Mouse (Mus musculus): Measurements from ENCODE around the gene Sympk. TPM values are rescaled to one million over a fixed set of nuclear protein-coding genes. Genes with fewer than 3 reads are reported as not detected.
"Not testable (repeated sequence)": the region's sequence is repeated elsewhere in the genome, so short reads cannot be mapped to it uniquely, and the experiment has no call there.

Gene Sympk
- polyA plus RNA-seq, 1 experiment = 113 TPM

GRCm38 (mm10) chr7:19055108-19055507 is 30.9 kb downstream of the Sympk start:
- TF ChIP-seq CTCF (IDR thresholded peaks at IDR 0.05; ENCODE audit: extremely low read depth, insufficient read depth, low read length) = no peak
- no peak for TF ChIP-seq POLR2A (IDR thresholded peaks at IDR 0.05; ENCODE audit: extremely low read depth, insufficient read depth, low read length)

GRCm38 (mm10) chr7:19057405-19057804 is 33.2 kb downstream of the Sympk start:
- TF ChIP-seq POLR2A (IDR thresholded peaks at IDR 0.05; ENCODE audit: extremely low read depth, insufficient read depth, low read length) = no peak
- no peak for TF ChIP-seq CTCF (IDR thresholded peaks at IDR 0.05; ENCODE audit: extremely low read depth, insufficient read depth, low read length)
- Histone ChIP-seq H3K4me3 (ENCODE audit: insufficient read depth, low read length) (no peak overlapping the region), H3K4me1 (ENCODE audit: control insufficient read depth, insufficient read depth, low read length) (peaks cover 2% of the 10 kb centered on the region), H3K27ac (ENCODE audit: insufficient read depth, low read length) (no peak overlapping the region)

More at GRCm38 (mm10) chr7:19055108-19055507, 30.9 kb downstream of the Sympk start:
- Histone ChIP-seq H3K4me1 (ENCODE audit: control insufficient read depth, insufficient read depth, low read length) (peaks cover 15% of the 10 kb centered on the region), H3K4me3 (ENCODE audit: insufficient read depth, low read length) (no peak overlapping the region), H3K27ac (ENCODE audit: insufficient read depth, low read length) (no peak overlapping the region)

DNA sequence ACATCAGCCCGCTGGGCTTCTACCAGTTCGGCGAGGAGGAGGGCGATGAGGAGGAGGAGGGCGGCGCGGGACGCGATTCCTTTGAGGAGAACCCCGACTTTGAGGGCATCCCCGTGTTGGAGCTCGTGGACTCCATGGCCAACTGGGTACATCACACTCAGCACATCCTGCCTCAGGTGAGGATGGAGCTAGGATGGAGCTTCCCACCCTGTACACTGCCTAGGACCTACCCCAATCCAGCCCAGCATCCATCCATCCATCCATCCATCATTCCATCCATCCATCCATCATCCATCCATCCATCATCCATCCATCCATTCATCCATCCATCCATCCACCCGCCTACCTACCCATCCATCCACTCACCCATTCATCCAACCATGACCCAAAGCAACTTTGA is 41.7 kb downstream of the Sympk start:
- peak overlapping the region; percentile 32; the same call in 1 of the 2 replicates for H3K4me3 ChIP-seq (ENCODE audit: insufficient read depth, low read length)
- no peak for TF ChIP-seq CTCF (IDR thresholded peaks at IDR 0.05; ENCODE audit: extremely low read depth, insufficient read depth, low read length)

GRCm38 (mm10) chr7:19067063-19067462 is 42.9 kb downstream of the Sympk start:
- H3K4me3 ChIP-seq (ENCODE audit: insufficient read depth, low read length) = no peak overlapping the region
- H3K4me1 ChIP-seq (ENCODE audit: control insufficient read depth, insufficient read depth, low read length) = no peaks in the 10 kb centered on the region
- H3K27ac ChIP-seq (ENCODE audit: insufficient read depth, low read length) = no peak overlapping the region
- TF ChIP-seq POLR2A (IDR thresholded peaks at IDR 0.05; ENCODE audit: extremely low read depth, insufficient read depth, low read length) = no peak
- TF ChIP-seq CTCF (IDR thresholded peaks at IDR 0.05; ENCODE audit: extremely low read depth, insufficient read depth, low read length) = no peak

More for the DNA sequence above, 41.7 kb downstream of the Sympk start:
- no peaks in the 10 kb centered on the region for H3K4me1 ChIP-seq (ENCODE audit: control insufficient read depth, insufficient read depth, low read length)
- H3K27ac ChIP-seq (ENCODE audit: insufficient read depth, low read length) = no peak overlapping the region

DNA sequence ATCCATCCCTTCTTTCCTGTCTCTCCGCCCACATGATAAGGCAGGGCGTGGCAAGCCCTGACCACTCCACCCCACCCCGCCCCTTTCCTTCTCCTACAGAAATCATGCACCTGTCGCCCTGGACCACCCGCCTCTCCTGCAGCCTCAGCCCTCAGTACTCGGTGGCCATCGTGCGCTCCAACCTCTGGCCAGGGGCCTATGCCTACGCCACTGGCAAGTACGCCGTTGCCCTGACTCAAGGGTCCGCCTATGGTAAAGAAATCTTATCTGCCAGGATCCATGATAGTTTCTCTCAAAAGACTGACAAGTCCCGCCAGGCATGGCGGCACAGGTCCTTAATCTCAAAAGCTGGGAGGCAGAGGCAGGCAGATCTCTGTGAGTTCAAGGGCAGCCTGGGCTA is 43.8 kb downstream of the Sympk start:
- H3K4me3 ChIP-seq (ENCODE audit: insufficient read depth, low read length) = no peak overlapping the region
- no peaks in the 10 kb centered on the region for H3K4me1 ChIP-seq (ENCODE audit: control insufficient read depth, insufficient read depth, low read length)
- no peak overlapping the region for H3K27ac ChIP-seq (ENCODE audit: insufficient read depth, low read length)
- no peak for TF ChIP-seq POLR2A (IDR thresholded peaks at IDR 0.05; ENCODE audit: extremely low read depth, insufficient read depth, low read length)

DNA sequence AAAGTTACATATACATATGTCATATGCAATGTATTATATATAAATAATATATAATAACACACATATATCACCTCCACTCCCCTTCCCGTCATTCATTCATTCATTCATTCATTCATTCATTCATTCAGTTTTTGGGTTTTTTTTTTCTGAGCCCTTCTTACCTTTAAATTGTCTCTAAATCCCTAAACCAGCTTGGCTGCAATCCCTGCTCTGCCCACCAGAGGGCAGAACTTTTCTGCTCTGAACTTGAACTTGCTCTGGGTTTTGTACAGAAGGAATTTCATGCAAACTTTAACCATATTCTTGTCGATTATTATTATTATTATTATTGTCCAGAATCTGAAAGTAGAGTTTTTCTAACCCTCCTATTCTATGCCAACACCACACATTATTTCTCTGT is 44.5 kb downstream of the Sympk start:
- Histone ChIP-seq H3K4me3 (ENCODE audit: insufficient read depth, low read length) (no peak overlapping the region), H3K27ac (ENCODE audit: insufficient read depth, low read length) (no peak overlapping the region), H3K4me1 (ENCODE audit: control insufficient read depth, insufficient read depth, low read length) (no peaks in the 10 kb centered on the region)
- TF ChIP-seq CTCF (IDR thresholded peaks at IDR 0.05; ENCODE audit: extremely low read depth, insufficient read depth, low read length) = peak; percentile 76
- no peak for TF ChIP-seq POLR2A (IDR thresholded peaks at IDR 0.05; ENCODE audit: extremely low read depth, insufficient read depth, low read length)

- Histone ChIP-seq H3K4me1 (ENCODE audit: control insufficient read depth, insufficient read depth, low read length) (no peaks in the 10 kb centered on the region), H3K4me3 (ENCODE audit: insufficient read depth, low read length) (no peak overlapping the region), H3K27ac (ENCODE audit: insufficient read depth, low read length) (no peak overlapping the region)
- 0 out of 2 replicates have a peak, but pooled peaks have one; percentile 9 for TF ChIP-seq CTCF (IDR thresholded peaks at IDR 0.05; ENCODE audit: extremely low read depth, insufficient read depth, low read length)
- no peak for TF ChIP-seq POLR2A (IDR thresholded peaks at IDR 0.05; ENCODE audit: extremely low read depth, insufficient read depth, low read length)
These were observed 45.3 kb downstream of the Sympk start for GRCm38 (mm10) chr7:19069500-19069899.

DNA sequence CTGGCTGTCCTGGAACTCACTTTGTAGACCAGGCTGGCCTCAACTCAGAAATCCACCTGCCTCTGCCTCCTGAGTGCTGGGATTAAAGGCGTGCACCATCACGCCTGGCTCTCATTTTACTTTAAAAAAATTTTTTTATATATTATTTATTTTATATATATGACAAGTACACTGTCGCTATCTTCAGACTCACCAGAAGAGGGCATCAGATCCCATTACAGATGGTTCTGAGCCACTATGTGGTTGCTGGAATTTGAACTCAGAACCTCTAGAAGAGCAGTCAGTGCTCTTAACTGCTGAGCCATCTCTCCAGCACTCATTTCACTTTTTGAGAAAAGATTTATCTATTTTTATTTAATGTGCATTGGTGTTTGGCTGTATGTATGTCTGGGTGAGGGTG is 46.8 kb downstream of the Sympk start:
- H3K27ac ChIP-seq (ENCODE audit: insufficient read depth, low read length); H3K4me1 ChIP-seq (ENCODE audit: control insufficient read depth, insufficient read depth, low read length); H3K4me3 ChIP-seq (ENCODE audit: insufficient read depth, low read length): not testable (repeated sequence)

- Histone ChIP-seq H3K4me1 (ENCODE audit: control insufficient read depth, insufficient read depth, low read length) (peaks cover 4% of the 10 kb centered on the region), H3K4me3 (ENCODE audit: insufficient read depth, low read length) (no peak overlapping the region), H3K27ac (ENCODE audit: insufficient read depth, low read length) (no peak overlapping the region)
- peak; percentile 40; the same call in 1 of the 2 replicates for TF ChIP-seq CTCF (IDR thresholded peaks at IDR 0.05; ENCODE audit: extremely low read depth, insufficient read depth, low read length)
- no peak for TF ChIP-seq POLR2A (IDR thresholded peaks at IDR 0.05; ENCODE audit: extremely low read depth, insufficient read depth, low read length)
These were observed 49.3 kb downstream of the Sympk start for GRCm38 (mm10) chr7:19073504-19073903.

DNA sequence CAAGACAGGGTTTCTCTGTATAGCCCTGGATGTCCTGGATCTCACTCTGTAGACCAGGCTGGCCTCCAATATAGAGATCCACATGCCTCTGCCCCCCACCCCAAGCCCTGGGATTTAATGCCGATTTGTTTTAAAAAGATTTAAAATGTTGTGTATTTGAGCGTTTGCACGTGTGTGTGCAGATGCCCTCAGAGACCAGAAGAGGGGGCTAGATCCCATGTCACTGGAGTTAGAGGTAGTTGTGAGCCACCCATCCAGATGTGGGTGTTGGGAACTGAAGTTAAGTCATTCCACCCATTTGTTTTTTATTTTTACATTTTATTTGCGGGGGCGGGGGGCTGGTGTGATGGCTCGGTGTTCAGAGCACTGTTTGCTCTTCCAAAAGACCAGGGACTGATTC is 50.3 kb downstream of the Sympk start:
- H3K4me1 ChIP-seq (ENCODE audit: control insufficient read depth, insufficient read depth, low read length) = peaks cover 4% of the 10 kb centered on the region
- H3K27ac ChIP-seq (ENCODE audit: insufficient read depth, low read length) = no peak overlapping the region
- no peak overlapping the region for H3K4me3 ChIP-seq (ENCODE audit: insufficient read depth, low read length)
- no peak for TF ChIP-seq POLR2A (IDR thresholded peaks at IDR 0.05; ENCODE audit: extremely low read depth, insufficient read depth, low read length)
- TF ChIP-seq CTCF (IDR thresholded peaks at IDR 0.05; ENCODE audit: extremely low read depth, insufficient read depth, low read length) = no peak

DNA sequence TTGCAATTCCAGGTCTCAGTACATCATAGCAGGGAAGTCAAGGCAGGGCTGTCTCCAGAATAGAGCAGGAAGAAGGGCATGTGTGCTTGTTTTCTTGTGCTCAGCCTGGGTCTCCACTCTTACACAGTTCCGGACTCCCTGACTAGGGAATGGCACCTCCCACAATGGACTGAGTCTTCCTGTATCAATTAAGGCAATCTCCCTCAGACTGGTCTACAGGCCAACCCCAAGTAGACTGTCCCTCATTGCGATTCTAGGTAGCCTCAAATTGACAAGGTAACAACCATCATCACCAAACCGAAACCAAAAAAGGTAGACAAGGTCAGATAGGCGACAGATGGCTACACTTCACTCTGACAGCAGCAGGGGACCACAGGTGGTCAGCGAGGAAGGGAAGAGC is 51.1 kb downstream of the Sympk start:
- Histone ChIP-seq H3K27ac (ENCODE audit: insufficient read depth, low read length) (0 out of 2 replicates have a peak overlapping the region, but pooled peaks have one; percentile 1), H3K4me3 (ENCODE audit: insufficient read depth, low read length) (peak overlapping the region; percentile 40), H3K4me1 (ENCODE audit: control insufficient read depth, insufficient read depth, low read length) (peaks cover 4% of the 10 kb centered on the region)
- no peak for TF ChIP-seq CTCF (IDR thresholded peaks at IDR 0.05; ENCODE audit: extremely low read depth, insufficient read depth, low read length)
- TF ChIP-seq POLR2A (IDR thresholded peaks at IDR 0.05; ENCODE audit: extremely low read depth, insufficient read depth, low read length) = no peak
